Mouse (Mus musculus): ENCODE results near the gene Dock10.

GRCm38 (mm10) chr1:80607546-80607945, 150.8 kb downstream of the Dock10 start:
- TF ChIP-seq CTCF (IDR thresholded peaks at IDR 0.05; ENCODE audit: borderline replicate concordance, control insufficient read depth, extremely low read depth, insufficient read depth, low read length, poor library complexity) (no peak), POLR2A (IDR thresholded peaks at IDR 0.05; ENCODE audit: control insufficient read depth, extremely low read depth, insufficient read depth, low read length, poor library complexity) (no peak)
